Mouse (Mus musculus): ENCODE results near the gene Taar8a. TPM values are rescaled to one million over a fixed set of nuclear protein-coding genes. Genes with fewer than 3 reads are reported as not detected.
"Not testable (repeated sequence)": the region's sequence is repeated elsewhere in the genome, so short reads cannot be mapped to it uniquely, and the experiment has no call there.

Gene Taar8a
- polyA plus RNA-seq (2015; fragmentation: Nextera tagmentation; extraction: Ambion mirVana), result not detected in 2 replicates

- WGBS, result 85% methylated on average over 2 of the region's 4 CpGs
- ATAC-seq, H3K27ac ChIP-seq: not testable (repeated sequence)
These were observed at the start of gene Taar8a for GRCm38 (mm10) chr10:24076200-24076599. Gene Taar8a, plus strand, starts transcription at chr10:24076500.

DNA sequence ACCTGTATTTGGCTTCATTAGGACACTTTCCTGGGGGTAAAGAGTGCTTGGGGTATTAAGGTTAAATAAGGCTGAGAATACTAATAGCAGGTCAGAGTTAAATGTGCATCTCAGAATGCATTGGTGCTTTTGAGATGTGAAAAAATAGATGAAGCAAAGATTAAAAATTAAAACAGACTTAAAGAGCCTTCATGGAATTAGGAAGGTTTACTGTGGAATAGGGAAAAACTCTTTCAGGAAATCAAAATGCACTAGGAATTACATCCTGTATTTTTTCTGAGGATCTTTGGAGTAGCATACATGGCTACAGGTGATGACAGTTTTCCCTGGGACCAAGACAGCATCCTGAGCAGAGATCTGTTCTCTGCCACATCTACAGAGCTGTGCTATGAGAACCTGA lies 49.4 kb upstream of the Taar8a start, which contains the start of gene Taar7d:
Gene Taar7d (plus strand): TSS at position 301 of the 400 bp plus-strand sequence.
- Histone ChIP-seq H3K4me1 (replicated peaks) (no peaks in the 10 kb centered on the region), H3K9ac (replicated peaks) (no peak within 1 kb of the TSS), H3K27ac (no peak within 1 kb of the TSS), H3K4me3 (replicated peaks) (no peak within 1 kb of the TSS), H3K9me3 (no peaks in the 10 kb centered on the region), H3K27me3 (no peaks in the 10 kb centered on the region), H3K36me3 (no peaks in the 10 kb centered on the region), H3K4me2 (replicated peaks) (no peak within 1 kb of the TSS)
- no peak for ATAC-seq

More at GRCm38 (mm10) chr10:24076200-24076599, at the start of gene Taar8a:
- H3K9ac ChIP-seq (replicated peaks); H3K4me3 ChIP-seq (replicated peaks); H3K9me3 ChIP-seq; H3K36me3 ChIP-seq; H3K4me1 ChIP-seq (replicated peaks); H3K27me3 ChIP-seq; H3K4me2 ChIP-seq (replicated peaks): not testable (repeated sequence)

DNA sequence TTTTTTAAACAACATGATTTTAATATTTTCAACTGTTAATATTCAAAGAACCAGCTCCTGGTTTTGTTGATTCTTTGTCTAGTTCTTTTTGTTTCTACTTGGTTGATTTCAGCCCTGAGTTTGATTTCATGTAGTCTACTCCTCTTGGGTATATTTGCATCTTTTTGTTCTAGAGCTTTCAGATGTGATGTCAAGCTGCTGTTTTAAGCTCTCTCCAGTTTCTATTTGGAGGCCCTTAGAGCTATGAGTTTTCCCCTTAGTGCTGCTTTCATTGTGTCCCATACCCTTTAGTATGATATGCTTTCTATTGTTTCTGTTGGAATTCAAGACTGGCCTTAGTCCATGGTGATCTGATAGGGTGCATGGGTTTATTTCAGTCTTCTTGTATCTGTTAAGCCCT lies 45.0 kb upstream of the Taar8a start:
- Histone ChIP-seq H3K4me2 (replicated peaks) (no peak overlapping the region), H3K9me3 (no peaks in the 10 kb centered on the region), H3K27ac (no peak overlapping the region), H3K36me3 (no peaks in the 10 kb centered on the region), H3K4me1 (replicated peaks) (no peaks in the 10 kb centered on the region), H3K4me3 (replicated peaks) (no peak overlapping the region), H3K27me3 (no peaks in the 10 kb centered on the region), H3K9ac (replicated peaks) (no peak overlapping the region)
- no peak for ATAC-seq

- H3K27me3 ChIP-seq, result no peaks in the 10 kb centered on the region
- no peak within 1 kb of the TSS for H3K9ac ChIP-seq (replicated peaks)
- H3K4me2 ChIP-seq (replicated peaks), result no peak within 1 kb of the TSS
- no peak within 1 kb of the TSS for H3K4me3 ChIP-seq (replicated peaks)
- 90% methylated on average over 2 of the region's 2 CpGs for WGBS
- H3K36me3 ChIP-seq, result no peaks in the 10 kb centered on the region
- no peaks in the 10 kb centered on the region for H3K9me3 ChIP-seq
- H3K27ac ChIP-seq, result no peak within 1 kb of the TSS
- ATAC-seq, result no peak
- no peaks in the 10 kb centered on the region for H3K4me1 ChIP-seq (replicated peaks)
These were observed 39.0 kb upstream of the Taar8a start, which contains the start of gene Taar7e for GRCm38 (mm10) chr10:24037314-24037713. Gene Taar7e, plus strand, starts transcription at chr10:24037614.

DNA sequence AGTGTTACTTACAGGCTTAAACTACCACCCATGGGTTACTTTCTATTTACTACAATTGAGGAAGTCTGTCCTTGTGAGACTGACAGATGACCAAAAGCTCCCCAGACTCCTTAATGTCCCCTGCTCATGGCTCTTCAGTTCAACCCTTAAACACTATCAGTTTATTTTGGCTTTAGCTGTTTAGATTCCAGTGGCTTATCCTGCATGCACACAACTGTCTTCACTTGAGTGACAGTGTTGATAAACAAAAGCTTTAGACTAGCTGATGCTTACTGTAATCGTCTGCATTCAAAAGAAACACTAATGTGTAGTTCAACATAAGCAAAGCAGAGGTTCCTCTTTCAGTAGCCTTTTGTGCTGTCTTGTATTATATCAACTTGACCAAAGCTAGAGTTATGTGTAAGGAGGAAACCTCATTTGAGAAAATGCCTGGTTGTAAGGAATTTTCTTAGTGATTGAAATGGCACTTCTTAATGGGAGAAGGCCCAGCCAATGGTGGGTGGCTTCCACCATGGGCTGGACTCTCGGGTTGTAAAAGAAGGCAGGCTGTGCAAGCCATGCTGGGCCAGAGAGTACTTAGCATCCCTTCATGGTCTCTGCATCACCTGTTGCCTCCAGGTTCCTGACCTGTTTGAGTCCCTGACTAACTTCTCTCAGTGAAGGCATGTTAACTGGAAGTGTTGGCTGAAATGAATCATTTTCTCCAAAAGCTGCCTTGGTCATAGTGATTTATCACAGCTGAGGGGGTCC lies 36.0 kb upstream of the Taar8a start:
- no peak overlapping the region for H3K4me2 ChIP-seq (replicated peaks)
- no peaks in the 10 kb centered on the region for H3K9me3 ChIP-seq
- no peak overlapping the region for H3K4me3 ChIP-seq (replicated peaks)
- no peak overlapping the region for H3K27ac ChIP-seq
- no peaks in the 10 kb centered on the region for H3K36me3 ChIP-seq
- 77% methylated on average over 2 of the region's 2 CpGs for whole genome bisulfite sequencing
- no peak for ATAC-seq
- no peaks in the 10 kb centered on the region for H3K4me1 ChIP-seq (replicated peaks)
- no peak overlapping the region for H3K9ac ChIP-seq (replicated peaks)
- no peaks in the 10 kb centered on the region for H3K27me3 ChIP-seq

- Histone ChIP-seq H3K9me3 (no peaks in the 10 kb centered on the region), H3K9ac (replicated peaks) (no peak within 1 kb of the TSS), H3K4me3 (replicated peaks) (no peak within 1 kb of the TSS), H3K36me3 (no peaks in the 10 kb centered on the region), H3K27ac (no peak within 1 kb of the TSS), H3K4me2 (replicated peaks) (no peak within 1 kb of the TSS), H3K27me3 (no peaks in the 10 kb centered on the region), H3K4me1 (replicated peaks) (no peaks in the 10 kb centered on the region)
- ATAC-seq, result no peak
These were observed 27.1 kb upstream of the Taar8a start, which contains the start of gene Taar7f for GRCm38 (mm10) chr10:24049210-24049609. Gene Taar7f, plus strand, starts transcription at chr10:24049510.

DNA sequence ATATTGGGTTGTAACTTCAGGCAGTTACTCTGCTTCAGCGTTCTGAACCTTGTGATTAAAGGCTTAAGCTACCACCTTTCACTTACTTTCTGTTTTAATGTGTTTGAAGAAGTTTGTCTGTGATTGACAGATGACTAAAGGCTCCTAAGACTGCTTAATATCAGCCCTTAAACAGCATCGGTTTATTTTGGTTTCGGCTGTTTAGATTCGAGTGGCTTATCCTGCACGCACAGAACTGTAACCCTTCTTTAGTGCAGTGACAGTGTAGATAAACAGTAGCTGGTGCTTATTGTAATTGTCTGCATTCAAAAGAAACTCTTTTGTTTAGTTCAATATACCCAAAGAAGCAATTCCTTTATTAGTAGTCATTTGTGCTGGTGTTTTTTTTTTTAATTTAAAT lies 24.3 kb upstream of the Taar8a start:
- no peak for ATAC-seq
- Histone ChIP-seq H3K36me3 (no peaks in the 10 kb centered on the region), H3K4me3 (replicated peaks) (no peak overlapping the region), H3K4me1 (replicated peaks) (no peaks in the 10 kb centered on the region), H3K27me3 (no peaks in the 10 kb centered on the region), H3K9me3 (no peaks in the 10 kb centered on the region), H3K4me2 (replicated peaks) (no peak overlapping the region), H3K27ac (no peak overlapping the region), H3K9ac (replicated peaks) (no peak overlapping the region)
- 76% methylated on average over 5 of the region's 5 CpGs for WGBS

DNA sequence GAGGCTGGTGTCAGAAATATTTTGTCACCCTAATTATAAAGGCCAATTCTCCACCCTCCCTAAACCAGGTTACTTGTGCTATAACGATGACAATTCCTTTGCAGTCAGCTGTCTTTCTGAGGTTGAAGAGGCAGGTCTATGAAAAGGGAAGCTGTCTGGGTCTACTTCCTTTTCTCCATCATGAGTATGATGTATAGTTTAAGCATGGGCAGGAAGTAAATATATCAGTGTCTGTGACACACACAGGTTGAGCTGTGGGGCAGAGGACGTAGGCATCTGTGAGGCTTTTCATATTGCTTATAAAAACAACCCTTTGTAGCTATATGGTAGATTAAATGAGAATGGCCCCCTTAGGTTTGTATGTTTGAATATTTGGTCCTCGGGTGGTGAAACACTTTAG lies 17.3 kb upstream of the Taar8a start:
- Histone ChIP-seq H3K4me3 (replicated peaks) (no peak overlapping the region), H3K36me3 (no peaks in the 10 kb centered on the region), H3K4me1 (replicated peaks) (no peaks in the 10 kb centered on the region), H3K27me3 (no peaks in the 10 kb centered on the region), H3K4me2 (replicated peaks) (no peak overlapping the region), H3K9me3 (no peaks in the 10 kb centered on the region), H3K27ac (no peak overlapping the region), H3K9ac (replicated peaks) (no peak overlapping the region)
- ATAC-seq, result no peak
- 94% methylated on average over 3 of the region's 3 CpGs for WGBS

- H3K4me1 ChIP-seq (replicated peaks); H3K4me3 ChIP-seq (replicated peaks); H3K36me3 ChIP-seq; H3K27me3 ChIP-seq; ATAC-seq; H3K4me2 ChIP-seq (replicated peaks); H3K9me3 ChIP-seq; H3K9ac ChIP-seq (replicated peaks); H3K27ac ChIP-seq: not testable (repeated sequence)
- WGBS, result 49% methylated on average over 2 of the region's 2 CpGs
These were observed 1.5 kb upstream of the Taar8a start for GRCm38 (mm10) chr10:24074751-24075150.

- no peak for ATAC-seq
- no peaks in the 10 kb centered on the region for H3K36me3 ChIP-seq
- 46% methylated on average over 3 of the region's 3 CpGs for WGBS
- no peaks in the 10 kb centered on the region for H3K4me1 ChIP-seq (replicated peaks)
- no peak overlapping the region for H3K4me3 ChIP-seq (replicated peaks)
- no peak overlapping the region for H3K9ac ChIP-seq (replicated peaks)
- H3K9me3 ChIP-seq, result no peaks in the 10 kb centered on the region
- no peaks in the 10 kb centered on the region for H3K27me3 ChIP-seq
- H3K27ac ChIP-seq, result no peak overlapping the region
- H3K4me2 ChIP-seq (replicated peaks), result no peak overlapping the region
These were observed 3.9 kb downstream of the Taar8a start for GRCm38 (mm10) chr10:24080166-24080565.

GRCm38 (mm10) chr10:24085936-24086335 lies 9.6 kb downstream of the Taar8a start:
- Histone ChIP-seq H3K36me3 (no peaks in the 10 kb centered on the region), H3K27ac (no peak overlapping the region), H3K4me3 (replicated peaks) (no peak overlapping the region), H3K27me3 (no peaks in the 10 kb centered on the region), H3K9ac (replicated peaks) (no peak overlapping the region), H3K4me2 (replicated peaks) (no peak overlapping the region), H3K4me1 (replicated peaks) (no peaks in the 10 kb centered on the region), H3K9me3 (no peaks in the 10 kb centered on the region)
- ATAC-seq, result no peak
- 38% methylated on average over 5 of the region's 5 CpGs for WGBS

DNA sequence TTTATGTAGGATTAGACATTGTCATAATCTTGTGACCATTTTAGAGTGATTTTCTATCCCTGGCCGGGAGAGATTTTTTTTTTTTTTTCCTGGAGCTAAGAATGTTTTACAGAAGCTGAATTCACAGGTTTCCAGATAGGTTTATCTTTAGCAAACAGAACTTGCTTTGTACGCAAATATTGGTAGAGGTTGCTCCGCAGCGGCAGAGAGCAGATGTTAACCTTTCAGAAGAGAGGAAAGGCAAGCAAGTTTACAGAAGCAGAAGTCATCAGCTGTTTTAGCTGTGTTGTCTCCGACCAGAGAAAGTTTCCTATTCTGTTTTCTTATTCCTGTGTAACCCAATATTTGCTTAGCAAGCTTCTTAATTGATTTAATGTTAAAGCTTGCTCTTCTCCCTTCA lies 10.3 kb downstream of the Taar8a start:
- 76% methylated on average over 5 of the region's 5 CpGs for WGBS
- Histone ChIP-seq H3K27me3 (no peaks in the 10 kb centered on the region), H3K4me1 (replicated peaks) (no peaks in the 10 kb centered on the region), H3K4me3 (replicated peaks) (no peak overlapping the region), H3K36me3 (no peaks in the 10 kb centered on the region), H3K27ac (no peak overlapping the region), H3K9ac (replicated peaks) (no peak overlapping the region), H3K9me3 (no peaks in the 10 kb centered on the region), H3K4me2 (replicated peaks) (no peak overlapping the region)
- no peak for ATAC-seq

GRCm38 (mm10) chr10:24087168-24087567 lies 10.9 kb downstream of the Taar8a start:
- Histone ChIP-seq H3K36me3 (no peaks in the 10 kb centered on the region), H3K9ac (replicated peaks) (no peak overlapping the region), H3K27me3 (no peaks in the 10 kb centered on the region), H3K9me3 (no peaks in the 10 kb centered on the region), H3K4me2 (replicated peaks) (no peak overlapping the region), H3K4me1 (replicated peaks) (no peaks in the 10 kb centered on the region), H3K27ac (no peak overlapping the region), H3K4me3 (replicated peaks) (no peak overlapping the region)
- 91% methylated on average over 2 of the region's 2 CpGs for WGBS
- no peak for ATAC-seq
